Mouse (Mus musculus): ENCODE data around the gene Dnah9.

Gene Dnah9

DNA sequence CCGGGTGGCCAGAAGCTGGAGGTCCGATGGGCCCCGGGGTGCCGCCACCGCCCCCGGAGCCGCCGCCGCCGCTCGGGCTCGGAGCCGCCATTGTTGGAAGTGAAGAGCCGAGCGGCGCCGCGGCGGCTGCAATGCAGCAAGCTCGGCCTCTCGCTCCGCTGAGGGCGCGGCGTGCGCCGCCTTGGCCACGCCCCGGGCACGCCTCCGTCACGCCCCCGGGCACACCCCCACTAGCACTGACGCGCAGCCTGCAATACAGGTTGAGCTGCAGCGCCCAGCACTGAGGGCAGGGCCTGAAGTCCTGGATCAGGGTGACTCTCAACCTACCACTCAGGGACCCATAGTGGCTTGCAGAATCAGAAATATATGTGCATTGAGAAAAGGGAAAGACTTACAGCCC, 380.2 kb downstream of the Dnah9 start, which contains the start of gene Map2k4:
Gene Map2k4 (minus strand): TSS at position 144 of the 400 bp plus-strand sequence.
- peak; percentile 93 for DNase-seq

DNA sequence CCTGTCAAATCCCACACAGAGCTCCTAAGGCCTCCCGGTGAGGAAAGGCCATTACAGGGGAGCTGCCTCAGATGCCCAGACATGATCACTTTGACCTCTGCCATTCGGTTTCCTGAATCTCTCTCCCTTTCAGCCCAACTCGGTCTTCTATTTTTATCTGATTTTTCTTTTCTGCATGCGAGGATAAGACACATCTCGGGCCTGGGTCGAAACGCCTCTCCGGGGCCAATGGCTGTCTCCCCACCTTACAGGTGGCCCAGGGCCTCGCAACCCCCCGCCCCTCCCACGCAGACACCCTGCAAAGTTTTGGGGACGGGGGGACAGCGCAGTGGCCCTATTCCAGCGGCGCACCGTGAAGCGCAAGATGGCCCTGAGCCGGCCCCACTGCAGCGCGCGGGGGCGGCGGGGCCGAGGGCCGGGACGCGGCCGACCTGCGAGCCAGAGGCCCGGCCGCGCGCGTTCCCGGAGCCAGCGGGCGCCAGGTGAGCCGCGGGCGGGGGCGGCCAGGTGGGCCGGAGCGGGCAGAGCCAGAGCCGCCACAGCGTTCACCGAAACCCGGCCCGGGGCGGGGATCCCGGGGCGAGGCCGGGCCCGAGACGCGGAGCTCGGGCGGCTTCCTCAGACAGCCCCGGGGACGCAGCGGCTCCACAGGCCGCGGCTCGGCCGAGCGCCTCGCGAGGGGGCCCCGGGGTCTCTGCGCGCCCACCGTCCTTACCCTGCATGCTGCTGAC, 380.8 kb downstream of the Dnah9 start:
- no peak for DNase-seq

DNA sequence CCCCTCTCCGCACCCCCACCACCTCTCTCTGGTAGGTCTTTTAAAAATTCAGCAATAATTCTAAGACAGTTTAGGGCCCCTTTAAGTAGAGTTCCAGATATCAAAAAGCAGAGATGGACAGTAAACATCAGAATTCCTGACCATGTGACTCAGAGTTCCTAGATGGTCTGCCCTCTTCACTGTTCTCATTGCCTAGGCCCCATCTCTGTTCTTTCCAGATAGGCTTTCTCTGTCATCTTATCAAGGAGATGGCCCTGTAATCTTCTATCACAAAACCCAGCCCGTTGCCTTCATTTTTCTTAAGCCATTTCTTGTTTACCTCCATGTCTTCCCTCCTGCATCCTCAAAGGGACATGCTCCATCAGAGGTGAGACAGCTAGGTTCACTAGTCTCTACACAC, 382.2 kb downstream of the Dnah9 start:
- no peak for DNase-seq

DNA sequence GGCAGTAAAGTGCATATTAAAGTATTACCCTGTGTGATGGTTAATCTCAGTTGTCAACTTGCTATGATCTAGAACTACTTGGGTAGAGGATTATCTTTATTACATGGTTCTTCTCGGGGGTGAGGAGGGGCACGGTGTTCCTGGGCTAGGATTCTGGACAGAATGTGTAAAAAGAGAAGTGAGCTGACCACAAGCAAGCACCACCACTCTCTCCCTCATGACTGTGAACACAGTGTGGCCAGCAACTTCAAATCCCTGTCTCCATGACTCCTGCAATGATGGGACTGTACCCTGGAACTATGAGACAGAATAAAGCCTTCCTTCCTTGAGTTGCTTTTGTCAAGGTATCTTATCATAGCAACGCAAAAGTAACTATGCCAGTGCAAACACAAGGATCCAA, 386.8 kb downstream of the Dnah9 start:
- no peak for DNase-seq
